Mouse (Mus musculus): ENCODE measurements at regions not wholly inside any gene's neighbourhood (a gene's known extent, or its start where the extent isn't known, plus 50 kb on each side); places are given as distances from the start of the nearest gene placed in this dataset.

DNA sequence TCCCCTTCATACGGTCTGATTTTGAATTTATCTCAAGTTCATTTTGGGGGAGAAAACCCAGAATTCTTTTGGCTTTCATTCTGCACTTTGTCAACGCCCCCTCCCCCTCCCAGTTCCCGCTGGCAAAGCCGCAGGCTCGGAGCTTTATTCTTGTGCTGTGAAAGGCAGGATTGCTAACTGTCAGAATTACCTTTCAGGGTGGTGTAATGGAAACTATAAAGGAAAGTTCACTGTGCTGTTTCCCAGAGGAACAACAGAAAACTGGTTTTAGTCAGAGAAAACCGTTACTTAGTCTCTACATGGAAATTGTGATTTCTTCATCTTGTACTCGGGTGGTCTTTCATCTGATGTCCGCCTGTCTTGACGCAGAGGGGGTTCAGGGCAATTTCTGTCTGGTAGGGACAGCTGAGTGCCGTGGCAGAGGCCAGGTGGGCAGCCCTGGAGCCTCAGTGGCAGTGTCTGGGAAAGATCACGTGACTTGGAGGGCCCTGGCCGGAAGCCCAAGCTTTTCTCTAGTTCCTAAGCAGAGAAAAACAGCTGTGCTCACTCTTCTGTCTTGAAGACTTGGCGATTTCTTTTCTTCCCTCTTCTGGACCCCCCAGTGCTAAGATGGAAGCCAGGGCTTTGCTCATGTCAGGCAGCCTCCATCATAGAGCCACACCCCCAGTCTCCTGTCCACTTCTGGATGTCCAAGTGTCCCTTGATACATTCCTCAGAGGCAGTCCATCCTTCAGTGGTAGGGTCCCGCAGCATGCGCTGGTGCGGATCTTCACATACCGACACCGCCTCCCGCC, 74.6 kb downstream of the Tex29 start:
- peak; percentile 27 for ATAC-seq
- H3K4me3 ChIP-seq (ENCODE audit: low read depth, low read length): no peak overlapping the region
- TF ChIP-seq CTCF (IDR thresholded peaks at IDR 0.05) (no peak), EP300 (IDR thresholded peaks at IDR 0.05) (no peak)
- 32% methylated on average over 19 of the region's 19 CpGs for WGBS
- no peaks in the 10 kb centered on the region for H3K9me3 ChIP-seq (ENCODE audit: low read length)
- no peaks in the 10 kb centered on the region for H3K36me3 ChIP-seq (ENCODE audit: insufficient read depth, low read length)
- no peak overlapping the region for H3K9ac ChIP-seq (replicated peaks; ENCODE audit: low read depth)
- DNase-seq (ENCODE audit: low spot score): peak; percentile 69
- peaks cover 6% of the 10 kb centered on the region; the same call in 1 of the 2 replicates for H3K4me1 ChIP-seq (ENCODE audit: insufficient read depth, low read depth, low read length)
- H3K27me3 ChIP-seq (replicated peaks; ENCODE audit: insufficient read depth, low read length): no peaks in the 10 kb centered on the region
- no peak overlapping the region for H3K27ac ChIP-seq (ENCODE audit: low read length)
- H3K4me2 ChIP-seq (replicated peaks; ENCODE audit: low read depth, low read length): peak overlapping the region; percentile 33; the same call in 1 of the 2 replicates

DNA sequence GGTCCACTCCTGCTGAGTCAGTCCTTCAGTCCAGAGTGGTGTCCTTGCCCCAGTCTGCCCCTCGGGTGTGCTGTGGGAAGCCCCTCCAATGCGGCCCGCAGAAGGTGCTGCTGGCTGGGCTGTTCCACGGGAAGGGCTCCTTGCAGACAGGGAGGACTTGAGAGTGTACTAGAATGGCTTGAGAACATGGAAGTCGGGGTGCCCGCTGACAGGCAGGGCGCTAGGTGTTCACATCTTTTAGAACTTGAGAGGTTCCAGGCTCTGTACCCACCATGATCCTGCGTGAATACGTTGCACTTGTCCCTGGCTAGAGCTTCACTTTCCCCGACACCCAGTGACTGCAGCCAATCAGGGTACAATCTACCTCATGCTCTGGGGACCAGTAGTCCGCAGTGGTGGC, 75.4 kb downstream of the Tex29 start:
- H3K9me3 ChIP-seq (ENCODE audit: low read length): no peaks in the 10 kb centered on the region
- H3K4me2 ChIP-seq (replicated peaks; ENCODE audit: low read depth, low read length): no peak overlapping the region

DNA sequence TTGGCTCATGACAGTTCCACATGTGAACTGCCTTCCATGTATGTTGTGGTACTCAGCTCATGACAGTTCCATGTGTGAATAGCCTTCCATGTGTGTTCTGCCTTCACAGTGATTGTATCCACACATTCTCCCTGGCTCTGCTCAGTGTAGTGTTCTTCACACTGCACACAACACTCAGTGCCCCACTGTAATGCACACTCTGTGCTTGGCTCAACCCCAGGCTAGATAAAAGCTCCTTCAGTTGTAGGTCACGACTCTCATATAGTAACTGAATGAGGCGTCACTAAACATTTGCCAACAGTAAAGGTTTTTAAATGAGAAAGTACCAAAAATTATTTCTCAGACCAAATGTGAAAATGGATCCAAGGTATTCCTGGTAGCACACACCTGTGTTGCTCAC, 79.6 kb downstream of the Tex29 start:
- no peak for ATAC-seq
- H3K9me3 ChIP-seq (ENCODE audit: low read length): no peaks in the 10 kb centered on the region
- TF ChIP-seq CTCF (IDR thresholded peaks at IDR 0.05) (no peak), EP300 (IDR thresholded peaks at IDR 0.05) (no peak)

More for the DNA sequence above, 75.4 kb downstream of the Tex29 start:
- H3K9ac ChIP-seq (replicated peaks; ENCODE audit: low read depth): no peak overlapping the region
- H3K4me1 ChIP-seq (ENCODE audit: insufficient read depth, low read depth, low read length): peaks cover 6% of the 10 kb centered on the region; the same call in 1 of the 2 replicates
- no peaks in the 10 kb centered on the region for H3K36me3 ChIP-seq (ENCODE audit: insufficient read depth, low read length)
- 80% methylated on average over 11 of the region's 11 CpGs for WGBS
- H3K27ac ChIP-seq (ENCODE audit: low read length): no peak overlapping the region
- DNase-seq (ENCODE audit: low spot score) (no peak), ATAC-seq (no peak)
- H3K27me3 ChIP-seq (replicated peaks; ENCODE audit: insufficient read depth, low read length): no peaks in the 10 kb centered on the region
- H3K4me3 ChIP-seq (ENCODE audit: low read depth, low read length): no peak overlapping the region
- TF ChIP-seq EP300 (IDR thresholded peaks at IDR 0.05): no peak
- TF ChIP-seq CTCF (IDR thresholded peaks at IDR 0.05): no peak

DNA sequence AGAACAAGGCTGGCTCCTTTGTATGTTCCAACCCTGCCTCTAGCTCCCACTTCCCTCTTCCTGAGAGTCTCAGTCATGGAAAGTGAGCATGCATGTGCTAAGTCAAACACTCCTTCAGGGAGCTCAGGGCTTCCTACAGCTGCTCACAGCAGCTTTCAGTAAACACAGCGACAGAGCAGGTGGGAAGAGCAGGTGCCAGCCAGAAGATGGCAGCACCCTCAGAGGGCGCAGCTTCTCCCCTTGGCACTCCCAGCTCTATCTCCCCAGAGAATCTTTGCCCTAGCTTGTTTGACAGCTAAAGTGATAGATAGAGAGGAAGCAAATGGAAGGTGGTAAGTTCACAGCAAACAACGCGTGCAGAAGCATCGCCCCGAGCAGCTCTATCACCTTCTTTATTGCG, 82.8 kb downstream of the Tex29 start:
- TF ChIP-seq EP300 (IDR thresholded peaks at IDR 0.05) (no peak), CTCF (IDR thresholded peaks at IDR 0.05) (peak; percentile 44)
- Histone ChIP-seq H3K4me2 (replicated peaks; ENCODE audit: low read depth, low read length) (no peak overlapping the region), H3K27ac (ENCODE audit: low read length) (no peak overlapping the region), H3K4me1 (ENCODE audit: insufficient read depth, low read depth, low read length) (no peaks in the 10 kb centered on the region), H3K9me3 (ENCODE audit: low read length) (no peaks in the 10 kb centered on the region), H3K36me3 (ENCODE audit: insufficient read depth, low read length) (no peaks in the 10 kb centered on the region), H3K27me3 (replicated peaks; ENCODE audit: insufficient read depth, low read length) (no peaks in the 10 kb centered on the region), H3K4me3 (ENCODE audit: low read depth, low read length) (no peak overlapping the region), H3K9ac (replicated peaks; ENCODE audit: low read depth) (no peak overlapping the region)
- 43% methylated on average over 7 of the region's 7 CpGs for WGBS
- ATAC-seq: peak; percentile 32; the same call in 1 of the 2 replicates
- DNase-seq (ENCODE audit: low spot score): peak; percentile 41

More for the DNA sequence above, 79.6 kb downstream of the Tex29 start:
- Histone ChIP-seq H3K27me3 (replicated peaks; ENCODE audit: insufficient read depth, low read length) (no peaks in the 10 kb centered on the region), H3K9ac (replicated peaks; ENCODE audit: low read depth) (no peak overlapping the region), H3K4me1 (ENCODE audit: insufficient read depth, low read depth, low read length) (peaks cover 1% of the 10 kb centered on the region; the same call in 1 of the 2 replicates), H3K4me2 (replicated peaks; ENCODE audit: low read depth, low read length) (no peak overlapping the region), H3K27ac (ENCODE audit: low read length) (no peak overlapping the region), H3K36me3 (ENCODE audit: insufficient read depth, low read length) (no peaks in the 10 kb centered on the region), H3K4me3 (ENCODE audit: low read depth, low read length) (no peak overlapping the region)
- DNase-seq (ENCODE audit: low spot score): peak; percentile 14
- 48% methylated on average over 2 of the region's 2 CpGs for WGBS

DNA sequence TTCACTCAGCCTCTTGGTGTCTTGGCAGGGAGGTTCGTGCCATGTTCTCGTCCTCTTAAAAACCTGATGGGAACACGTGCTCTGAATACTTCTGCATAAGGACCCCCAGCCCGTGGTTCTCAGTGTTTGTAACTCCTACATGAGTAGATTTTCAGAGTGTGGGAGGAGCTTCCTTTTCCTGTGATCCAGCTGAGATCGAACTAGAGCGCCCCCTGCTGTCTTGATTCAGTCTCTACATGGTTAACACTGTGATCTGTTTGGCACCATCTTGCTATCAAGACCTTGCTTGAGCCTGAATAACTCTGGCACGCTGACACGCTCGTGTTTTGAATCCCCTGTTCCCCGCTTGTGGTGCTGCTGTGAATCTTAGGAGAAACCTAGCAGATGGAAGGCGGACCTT, 83.9 kb downstream of the Tex29 start:
- DNase-seq (ENCODE audit: low spot score): peak; percentile 82
- WGBS: 53% methylated on average over 11 of the region's 11 CpGs
- ATAC-seq: peak; percentile 31

DNA sequence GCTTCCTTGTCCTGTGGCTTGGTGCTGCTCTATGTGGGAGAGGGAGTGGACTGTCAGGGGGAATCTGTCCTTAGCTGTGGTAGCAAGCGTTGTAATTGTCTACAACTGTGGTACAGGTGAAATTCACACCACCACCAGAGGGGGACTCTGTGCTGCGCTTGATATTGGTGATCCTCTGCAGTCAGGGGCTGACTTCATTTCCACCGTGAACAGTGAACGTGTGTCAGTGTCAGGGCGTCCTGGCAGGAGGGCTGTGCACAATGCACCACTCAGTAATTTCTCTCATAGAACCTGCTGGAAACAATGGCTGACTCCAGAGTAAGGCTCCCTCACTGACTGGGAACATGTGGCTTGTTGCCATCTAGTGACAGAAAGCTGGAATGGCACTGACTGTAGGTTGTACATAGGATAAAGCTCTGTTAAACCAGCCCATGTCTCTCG, 102.6 kb downstream of the Tex29 start:
- H3K9ac ChIP-seq (replicated peaks; ENCODE audit: low read depth): no peak overlapping the region
- H3K27me3 ChIP-seq (replicated peaks; ENCODE audit: insufficient read depth, low read length): no peaks in the 10 kb centered on the region
- 23% methylated on average over 6 of the region's 6 CpGs for WGBS
- no peaks in the 10 kb centered on the region for H3K36me3 ChIP-seq (ENCODE audit: insufficient read depth, low read length)
- no peak overlapping the region for H3K4me3 ChIP-seq (ENCODE audit: low read depth, low read length)
- H3K4me2 ChIP-seq (replicated peaks; ENCODE audit: low read depth, low read length): no peak overlapping the region
- peak; percentile 89 for TF ChIP-seq CTCF (IDR thresholded peaks at IDR 0.05)
- no peak for TF ChIP-seq EP300 (IDR thresholded peaks at IDR 0.05)
- DNase-seq (ENCODE audit: low spot score): peak; percentile 84
- peak; percentile 71 for ATAC-seq
- H3K9me3 ChIP-seq (ENCODE audit: low read length): no peaks in the 10 kb centered on the region
- no peaks in the 10 kb centered on the region for H3K4me1 ChIP-seq (ENCODE audit: insufficient read depth, low read depth, low read length)
- H3K27ac ChIP-seq (ENCODE audit: low read length): no peak overlapping the region

More for the DNA sequence above, 83.9 kb downstream of the Tex29 start:
- TF ChIP-seq CTCF (IDR thresholded peaks at IDR 0.05) (peak; percentile 75), EP300 (IDR thresholded peaks at IDR 0.05) (no peak)
- H3K27me3 ChIP-seq (replicated peaks; ENCODE audit: insufficient read depth, low read length): no peaks in the 10 kb centered on the region
- H3K4me3 ChIP-seq (ENCODE audit: low read depth, low read length): no peak overlapping the region
- H3K36me3 ChIP-seq (ENCODE audit: insufficient read depth, low read length): no peaks in the 10 kb centered on the region
- no peak overlapping the region for H3K27ac ChIP-seq (ENCODE audit: low read length)
- H3K9me3 ChIP-seq (ENCODE audit: low read length): no peaks in the 10 kb centered on the region
- no peaks in the 10 kb centered on the region for H3K4me1 ChIP-seq (ENCODE audit: insufficient read depth, low read depth, low read length)
- H3K9ac ChIP-seq (replicated peaks; ENCODE audit: low read depth): no peak overlapping the region
- H3K4me2 ChIP-seq (replicated peaks; ENCODE audit: low read depth, low read length): no peak overlapping the region
